Mouse (Mus musculus) thymus, adult 2 months (tissue): ENCODE results near the gene Ext2.

Experiments used
- CTCF ChIP-seq: fragments of 200-500 bp; IDR thresholded peaks from 2 replicates; pipeline ENCODE4 v1.5.1; 2012; ENCODE audit warnings: mild to moderate bottlenecking, control low read depth, low read length, moderate library complexity, borderline replicate concordance; ENCODE audit not compliant: control insufficient read depth, poor library complexity, insufficient read depth; ENCODE audit errors: extremely low read depth
- POLR2A ChIP-seq: fragments of 200-500 bp; IDR thresholded peaks from 2 replicates; pipeline ENCODE4 v1.6.1; 2012; ENCODE audit warnings: mild to moderate bottlenecking, low read length, control low read depth, moderate library complexity; ENCODE audit not compliant: control insufficient read depth, poor library complexity, insufficient read depth; ENCODE audit errors: extremely low read depth

DNA sequence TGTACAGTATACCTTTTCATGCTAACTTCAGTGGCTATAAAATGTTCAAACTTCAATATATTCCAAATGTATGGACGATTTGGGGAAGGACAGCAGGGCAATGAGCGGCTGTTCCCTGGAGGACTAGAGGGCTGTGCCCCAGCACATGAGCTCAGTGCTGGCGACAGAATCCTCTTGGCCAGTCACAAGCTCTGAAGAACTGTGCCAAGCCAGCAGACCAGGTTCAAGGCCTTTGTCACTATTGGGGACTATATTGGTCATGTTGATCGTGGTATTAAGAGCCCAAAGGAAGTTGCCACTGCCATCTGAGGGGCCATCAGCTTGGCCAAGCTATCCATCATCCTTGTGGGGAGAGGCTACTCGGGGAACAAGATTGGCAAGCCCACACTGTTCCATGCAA is 28.0 kb downstream of the Ext2 start:
- no peak for TF ChIP-seq CTCF
- no peak for TF ChIP-seq POLR2A
